Mouse (Mus musculus): ENCODE measurements at regions not wholly inside any gene's neighbourhood (a gene's known extent, or its start where the extent isn't known, plus 50 kb on each side); places are given as distances from the start of the nearest gene placed in this dataset.

DNA sequence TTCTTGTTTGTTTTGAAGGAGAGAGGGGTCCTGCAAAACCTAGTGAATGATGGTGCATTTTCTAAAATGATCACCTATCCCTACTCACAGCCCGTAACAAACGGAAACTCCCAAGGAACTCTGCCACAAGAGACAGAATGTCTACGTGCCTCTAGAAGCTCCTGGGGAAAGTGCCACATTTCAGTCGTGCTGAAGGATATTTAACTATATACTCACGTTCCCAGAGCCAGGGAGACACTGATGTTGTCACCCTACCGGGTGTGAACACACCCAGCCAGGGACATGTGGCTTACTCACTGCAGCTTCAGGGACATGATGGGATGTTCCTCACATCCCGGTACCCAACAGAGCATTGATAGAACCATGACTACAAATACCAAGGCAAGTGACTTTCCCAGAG lies 456.7 kb downstream of the Irx1 start:
- DNase-seq (ENCODE audit: low spot score): no peak

DNA sequence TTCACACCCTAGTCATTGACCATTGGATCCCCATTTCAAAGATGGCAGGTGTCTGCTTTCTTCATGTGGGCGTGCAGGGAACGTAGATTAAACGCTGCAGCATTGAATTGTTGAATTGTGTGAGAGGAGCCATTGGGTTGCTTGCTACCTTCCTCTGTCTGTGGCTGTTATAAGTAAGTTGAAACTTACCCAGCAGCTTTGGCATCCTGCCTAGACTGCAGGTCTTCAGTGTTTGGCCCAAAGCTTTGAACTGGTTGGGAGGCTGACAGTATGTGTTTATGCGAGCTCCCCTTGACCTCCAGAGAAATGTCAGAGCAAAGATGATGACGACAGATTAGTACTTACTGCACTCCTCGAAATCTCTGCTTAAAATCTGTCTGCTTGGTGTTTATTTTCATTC lies 473.8 kb downstream of the Irx1 start:
- no peak for DNase-seq (ENCODE audit: low spot score)

DNA sequence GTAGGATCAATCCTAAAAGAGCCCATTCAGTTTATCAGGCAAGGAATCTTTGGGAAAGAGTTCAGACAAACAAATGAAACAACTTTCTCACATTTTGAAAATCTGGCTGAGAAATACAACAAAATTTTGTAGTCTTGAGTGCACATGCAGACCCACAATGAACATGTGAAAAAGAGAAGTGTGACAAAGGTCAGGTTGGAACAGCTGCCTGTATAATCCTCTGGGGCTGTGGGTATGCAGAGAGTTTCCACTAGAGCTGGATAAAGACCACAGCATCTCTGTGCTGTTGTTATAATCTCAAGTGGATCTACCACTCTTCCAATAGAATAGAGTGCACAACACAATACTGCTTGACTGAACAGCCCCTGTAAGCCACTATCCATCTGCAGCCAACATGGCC lies 482.3 kb downstream of the Irx1 start:
- DNase-seq (ENCODE audit: low spot score): no peak

DNA sequence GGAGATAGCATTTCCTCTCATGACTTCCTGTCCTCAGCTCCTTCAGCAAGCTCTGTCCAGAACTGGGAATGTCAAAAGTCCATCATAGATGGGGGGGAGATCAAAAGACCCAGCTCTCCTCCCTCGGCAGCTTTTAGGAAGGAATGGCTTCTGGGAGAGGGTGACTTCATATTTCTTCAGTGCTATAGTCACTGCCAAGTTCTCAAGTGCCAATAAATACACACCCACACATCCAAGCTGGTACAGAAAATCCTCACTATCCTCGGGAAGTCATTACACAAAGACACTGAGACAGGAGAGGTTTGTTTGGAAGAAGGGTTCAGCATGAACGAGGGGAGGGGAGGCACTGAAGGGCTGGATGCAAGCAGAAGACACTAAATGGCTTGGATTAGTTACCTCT lies 502.0 kb downstream of the Irx1 start:
- DNase-seq (ENCODE audit: low spot score): no peak

DNA sequence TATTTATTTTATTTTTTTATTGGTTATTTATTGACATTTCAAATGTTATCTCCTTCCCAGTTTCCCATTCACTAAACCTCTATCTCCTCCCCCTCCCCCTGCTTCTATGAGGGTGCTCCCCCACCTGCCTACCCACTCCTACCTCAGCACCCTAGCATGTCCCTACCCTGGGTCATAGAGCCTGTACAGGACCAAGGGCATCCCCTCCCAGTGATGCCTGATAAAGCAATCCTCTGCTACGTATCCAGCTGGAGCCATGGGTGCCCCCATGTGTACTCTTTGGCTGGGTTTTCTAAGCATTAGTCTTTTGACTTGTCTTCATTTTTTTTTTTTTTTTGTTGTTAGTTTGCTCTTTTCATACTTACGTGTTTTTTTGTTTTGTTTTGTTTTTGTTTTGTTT lies 502.9 kb downstream of the Irx1 start:
- no peak for DNase-seq (ENCODE audit: low spot score)

DNA sequence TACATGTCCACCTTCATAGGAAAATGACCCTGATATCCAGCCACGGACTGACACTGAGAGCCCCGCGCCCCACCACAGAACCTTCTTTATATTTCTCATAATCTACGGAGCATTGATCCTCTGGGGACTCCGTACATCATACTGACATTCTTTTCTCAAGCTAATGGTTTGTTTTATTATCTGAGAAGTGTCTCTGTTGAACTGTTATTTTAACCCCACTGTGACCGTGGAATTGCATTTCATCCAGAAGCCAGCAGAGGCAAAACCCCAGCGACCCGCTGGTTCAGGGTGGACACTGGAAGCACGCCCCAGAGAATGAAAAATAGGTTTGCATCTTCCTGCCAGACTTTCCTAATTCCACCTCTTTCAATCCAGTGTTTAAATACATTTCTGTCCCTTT lies 503.4 kb downstream of the Irx1 start:
- no peak for DNase-seq (ENCODE audit: low spot score)

DNA sequence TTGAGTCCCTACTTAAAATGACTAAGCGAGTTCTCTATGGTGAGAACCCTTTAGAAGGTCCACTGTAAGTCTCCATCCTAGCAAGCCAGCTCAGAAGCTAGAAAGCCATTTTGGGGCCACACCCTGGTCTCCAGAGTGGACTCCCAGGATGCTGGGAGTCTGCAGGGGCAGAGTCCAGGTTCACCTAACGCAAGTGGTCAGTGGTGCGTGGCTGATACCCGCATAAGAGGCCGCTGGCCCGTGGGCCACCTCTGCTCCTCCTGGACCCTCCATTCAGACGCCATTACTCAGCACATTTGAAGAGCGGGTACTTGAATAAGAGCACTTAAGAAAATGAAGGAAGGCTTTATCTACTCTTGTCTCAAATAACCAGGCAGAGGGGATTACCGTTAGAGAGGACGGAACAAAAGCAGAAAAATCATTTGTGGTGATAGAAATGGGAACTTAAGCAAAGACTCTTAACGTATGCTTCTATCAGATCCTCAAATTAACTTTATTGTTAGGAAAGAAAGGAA lies 504.4 kb downstream of the Irx1 start:
- DNase-seq (ENCODE audit: low spot score): peak; percentile 20

DNA sequence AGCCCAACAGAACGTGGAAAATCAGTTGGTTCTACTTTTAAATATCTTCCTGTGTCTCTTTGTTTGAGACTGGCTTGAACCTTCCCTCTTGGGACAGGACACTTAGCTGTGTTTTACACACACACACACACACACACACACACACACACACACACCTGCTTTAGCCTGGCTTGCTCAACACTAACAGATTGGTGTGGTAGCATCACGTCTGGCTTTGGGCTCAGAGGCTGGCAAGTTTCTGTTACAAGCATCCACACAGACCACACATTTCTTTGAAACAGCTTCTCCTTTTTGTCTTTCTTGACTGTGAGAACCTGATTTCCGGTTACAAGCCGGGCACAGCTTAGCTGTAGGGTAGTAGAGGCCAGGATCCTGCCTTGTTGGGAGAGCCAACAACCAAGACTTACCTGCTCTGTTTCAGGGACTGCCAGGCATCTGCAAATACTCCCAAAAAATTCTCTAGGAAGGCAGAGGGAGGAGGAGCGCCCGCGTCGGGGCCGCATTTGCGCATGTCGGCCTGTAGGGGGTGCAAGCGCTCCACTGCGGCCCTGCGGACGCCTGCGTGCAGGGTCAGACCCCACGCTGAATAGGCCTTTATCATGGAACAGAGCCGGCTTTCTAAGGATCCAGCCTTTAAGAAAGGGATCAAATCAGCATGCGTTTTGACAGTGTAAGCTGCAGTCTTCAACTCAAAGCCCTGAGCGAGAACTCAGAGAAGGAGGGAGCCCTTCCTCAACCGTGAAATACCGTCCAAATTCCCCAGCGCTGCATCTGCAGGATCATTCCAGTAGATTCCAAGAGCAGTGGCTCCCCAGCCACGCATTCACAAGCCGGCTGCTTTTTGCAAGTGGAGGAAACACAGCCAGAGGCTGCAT lies 505.2 kb downstream of the Irx1 start:
- peak; percentile 83 for DNase-seq (ENCODE audit: low spot score)

DNA sequence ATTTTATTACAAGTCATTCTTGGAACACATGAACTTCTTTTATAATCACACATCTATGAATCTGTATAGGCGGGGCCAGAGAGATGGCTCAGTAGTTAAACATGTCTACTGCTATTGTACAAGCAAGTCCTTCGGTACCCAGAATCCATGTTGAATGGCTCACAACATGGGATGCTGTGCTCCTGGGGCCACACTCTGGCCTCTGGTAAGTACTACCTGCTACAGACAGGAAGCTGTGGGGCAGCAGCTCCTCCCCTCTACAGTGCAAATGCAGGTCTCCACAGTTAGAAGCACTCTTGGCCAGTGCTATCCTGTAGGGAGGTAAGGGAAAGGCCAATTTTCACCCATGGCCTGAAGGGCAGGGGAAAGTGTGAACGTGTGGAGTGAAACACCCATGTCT lies 506.0 kb downstream of the Irx1 start:
- DNase-seq (ENCODE audit: low spot score): no peak

DNA sequence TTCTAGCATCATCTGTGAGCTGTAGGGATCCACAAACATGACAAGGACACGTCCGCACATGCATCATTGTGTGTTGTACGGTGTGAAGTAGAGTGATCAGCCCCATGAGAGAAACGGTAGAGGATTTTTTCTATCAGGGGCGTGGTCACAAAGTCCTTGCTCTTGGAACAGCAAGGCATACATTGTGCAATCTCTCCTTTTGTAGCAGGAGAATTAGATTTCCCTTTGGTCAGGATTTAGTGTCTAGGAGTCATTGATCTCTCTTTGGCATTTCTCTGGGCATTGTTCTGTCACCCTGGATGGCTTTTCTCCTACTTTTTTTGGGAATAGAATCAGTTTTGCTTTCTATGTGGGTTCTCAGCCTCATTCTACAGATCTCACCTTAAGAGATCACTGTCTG lies 511.3 kb downstream of the Irx1 start:
- DNase-seq (ENCODE audit: low spot score): no peak

DNA sequence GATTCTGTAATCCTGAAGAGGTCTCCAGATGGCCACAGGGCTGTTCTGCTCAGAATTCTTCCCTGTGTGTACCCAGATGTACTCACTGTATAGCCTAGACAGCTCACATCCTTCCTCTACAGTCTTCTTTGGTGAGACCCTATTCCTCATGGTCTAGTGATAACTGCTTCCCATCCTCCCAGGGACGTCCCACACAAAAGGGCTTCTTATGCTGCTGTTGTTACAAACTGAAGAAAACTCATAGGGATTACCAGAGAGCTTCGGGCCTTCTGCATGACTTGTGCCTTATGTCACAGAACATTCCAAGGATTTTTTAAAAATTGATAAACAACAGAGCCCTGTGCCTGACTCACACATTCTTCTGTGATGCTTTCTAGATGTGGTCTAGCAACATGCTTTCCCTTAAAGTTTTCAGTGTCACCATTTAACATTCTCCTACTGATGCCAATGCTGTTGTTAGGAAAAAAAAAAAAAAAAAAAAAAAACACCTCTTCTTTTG lies 525.9 kb downstream of the Irx1 start:
- no peak for DNase-seq (ENCODE audit: low spot score)

DNA sequence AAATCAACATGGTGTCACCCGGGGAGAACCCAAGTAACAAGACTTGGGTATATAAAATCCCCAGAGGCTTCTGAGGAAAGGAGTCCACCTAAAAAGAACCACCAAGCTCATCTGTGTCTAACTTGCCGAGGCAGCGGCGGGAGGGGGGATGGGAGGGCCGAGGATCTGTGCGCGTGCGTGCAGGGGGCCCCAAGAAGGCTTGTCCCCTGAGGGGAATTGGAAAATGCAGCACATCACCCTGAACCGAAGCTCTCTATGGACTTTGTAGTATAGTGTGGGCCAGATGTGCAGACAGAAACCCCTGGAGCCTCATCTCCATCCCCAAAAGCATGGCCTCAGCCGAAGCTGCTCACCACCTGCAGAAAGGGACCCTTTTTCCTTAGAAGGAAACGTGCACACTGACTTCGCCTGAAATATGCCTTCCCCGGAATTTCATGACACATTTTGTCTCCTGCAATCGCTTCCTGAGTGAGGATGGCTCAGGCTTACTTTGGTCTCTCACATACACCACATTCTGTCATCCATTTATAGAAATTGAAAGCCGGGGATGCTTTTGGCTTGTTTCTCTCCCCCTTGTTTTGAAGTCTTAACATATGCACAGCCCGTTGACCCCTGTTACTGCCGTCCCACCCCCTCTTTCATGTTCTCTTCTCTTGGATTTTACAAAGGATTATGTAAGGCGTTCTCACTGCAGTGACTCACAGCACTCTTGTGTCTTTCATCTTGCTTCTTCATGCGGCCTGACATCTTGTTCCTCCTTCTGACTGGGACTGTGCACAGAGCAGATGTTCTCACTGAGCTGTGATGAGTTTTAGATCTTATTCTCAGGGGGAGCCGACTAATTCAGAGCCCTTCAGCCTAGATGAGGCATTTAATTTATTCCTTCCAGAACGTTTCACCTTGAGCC lies 559.6 kb downstream of the Irx1 start:
- DNase-seq (ENCODE audit: low spot score): peak; percentile 18

DNA sequence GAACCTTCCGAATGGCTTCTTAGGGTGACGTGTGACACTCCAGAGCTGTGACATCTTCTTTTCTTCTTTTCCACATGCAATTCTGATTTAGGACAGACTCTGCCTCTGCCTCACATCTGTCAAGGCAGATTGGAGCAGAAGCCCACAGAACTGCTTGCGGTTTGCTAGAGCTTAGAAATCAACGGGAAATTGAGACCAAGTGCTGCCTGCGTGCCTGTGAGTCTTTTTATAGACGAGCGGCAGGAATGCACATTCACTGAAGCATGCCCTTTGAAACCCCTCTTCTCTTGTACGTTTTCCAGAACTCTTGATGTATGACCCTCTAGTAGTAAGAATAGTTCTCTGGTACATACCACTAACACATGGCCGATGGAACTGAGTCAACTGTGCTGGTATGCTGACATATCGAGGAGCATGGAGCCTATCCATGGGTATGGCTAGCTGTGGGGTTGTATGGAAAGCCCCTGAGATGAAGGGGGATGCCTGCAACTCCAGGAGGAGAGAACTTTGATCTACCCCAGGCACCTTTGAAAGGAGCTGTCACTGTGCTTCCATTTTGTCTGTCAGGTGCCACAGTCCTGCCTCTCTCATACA lies 552.2 kb upstream of the Adamts16 start:
- no peak for DNase-seq (ENCODE audit: low spot score)

DNA sequence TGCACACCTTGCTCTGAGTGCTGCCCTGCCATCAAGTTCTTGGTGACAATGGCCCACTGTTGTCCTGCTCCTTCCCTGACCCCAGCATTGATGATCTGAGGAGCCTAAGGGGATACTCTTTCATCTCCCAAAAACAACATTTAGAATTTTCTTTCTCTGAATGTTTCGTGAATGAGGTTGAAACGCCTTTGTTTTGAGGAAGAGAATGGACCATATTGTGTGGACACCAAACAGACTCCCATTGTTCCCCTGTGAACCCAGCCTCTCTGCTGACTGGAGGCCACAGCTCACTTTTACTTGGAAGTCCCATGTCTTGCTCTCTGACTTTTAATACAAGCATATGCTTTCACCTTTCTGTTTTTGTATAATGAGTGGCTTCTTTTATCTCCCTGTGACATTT lies 537.0 kb upstream of the Adamts16 start:
- DNase-seq (ENCODE audit: low spot score): no peak

DNA sequence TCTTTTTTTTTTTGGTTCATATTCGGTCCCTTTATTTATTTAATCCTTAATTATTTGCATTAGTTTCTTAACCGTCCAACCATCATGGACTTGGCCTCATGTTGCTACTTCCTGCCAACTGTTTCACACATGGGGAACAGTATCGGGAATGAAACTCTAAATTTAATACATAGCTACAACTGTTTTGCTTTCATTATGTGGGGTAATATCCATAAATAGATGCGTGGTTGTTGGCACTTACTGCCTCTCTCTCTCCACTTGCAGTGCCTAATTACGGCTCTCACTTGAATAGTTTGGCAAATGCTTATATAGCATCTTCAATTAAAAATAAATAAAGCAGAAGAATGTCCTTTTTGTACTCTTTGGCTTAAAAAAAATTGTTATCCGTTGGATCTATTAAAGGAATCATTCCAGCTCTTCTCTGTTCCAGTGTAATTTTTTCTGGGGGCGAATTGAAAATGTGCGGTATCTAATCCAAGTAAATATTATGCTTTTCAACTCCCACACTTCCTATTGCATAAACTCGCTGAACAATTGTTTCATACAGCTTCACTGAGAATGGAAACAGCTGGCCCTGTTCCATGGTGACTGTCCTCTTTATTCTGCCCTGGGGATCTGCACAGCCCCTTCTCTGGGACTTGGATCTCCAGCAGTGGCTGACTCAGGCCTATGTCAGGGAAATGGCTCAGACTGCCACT lies 534.4 kb upstream of the Adamts16 start:
- DNase-seq (ENCODE audit: low spot score): peak; percentile 10

DNA sequence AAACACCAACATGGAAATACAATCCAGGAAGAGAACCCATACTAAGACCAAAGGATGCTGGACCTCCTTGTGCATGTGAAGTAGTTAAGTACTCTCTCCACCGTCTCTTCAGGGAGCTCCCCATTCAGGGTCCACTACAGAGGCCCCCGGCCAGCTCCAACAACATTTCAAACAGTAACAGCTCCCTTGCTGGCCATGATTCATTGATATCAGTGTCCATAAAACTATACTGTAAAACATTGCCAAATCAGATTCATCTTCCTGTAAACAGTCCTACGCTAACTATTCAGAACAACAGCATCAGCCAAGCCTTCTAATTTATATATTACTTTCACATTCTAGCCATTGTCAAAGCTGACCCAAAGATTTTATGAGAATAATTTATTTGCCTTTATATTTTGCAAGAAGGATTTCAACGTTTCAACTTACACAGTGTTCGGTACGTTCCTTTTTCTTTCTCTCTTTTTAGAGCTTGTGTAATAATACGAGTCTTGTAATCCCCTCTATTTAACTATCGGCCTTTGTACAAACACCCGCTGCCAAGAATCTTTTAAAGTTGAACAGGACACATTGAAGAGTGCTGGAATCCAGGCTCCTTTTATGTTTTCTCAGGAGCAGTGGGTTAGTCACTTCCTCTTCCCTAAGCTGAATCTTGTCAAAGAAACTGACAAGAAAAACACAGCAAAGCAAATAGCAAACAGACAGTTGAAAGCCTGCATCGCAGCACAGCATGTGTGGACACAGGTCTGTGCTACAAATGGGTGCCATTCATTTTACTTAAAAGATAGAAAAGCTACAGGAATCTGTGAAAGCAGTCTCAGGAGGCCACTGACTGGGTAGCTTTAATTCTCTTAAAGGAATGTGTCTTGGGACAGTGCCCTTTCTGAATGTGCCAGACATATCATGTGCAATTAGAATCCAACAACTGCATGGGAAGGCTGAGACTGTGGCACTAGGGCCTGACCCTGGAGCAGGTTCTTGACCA lies 531.4 kb upstream of the Adamts16 start:
- no peak for DNase-seq (ENCODE audit: low spot score)

DNA sequence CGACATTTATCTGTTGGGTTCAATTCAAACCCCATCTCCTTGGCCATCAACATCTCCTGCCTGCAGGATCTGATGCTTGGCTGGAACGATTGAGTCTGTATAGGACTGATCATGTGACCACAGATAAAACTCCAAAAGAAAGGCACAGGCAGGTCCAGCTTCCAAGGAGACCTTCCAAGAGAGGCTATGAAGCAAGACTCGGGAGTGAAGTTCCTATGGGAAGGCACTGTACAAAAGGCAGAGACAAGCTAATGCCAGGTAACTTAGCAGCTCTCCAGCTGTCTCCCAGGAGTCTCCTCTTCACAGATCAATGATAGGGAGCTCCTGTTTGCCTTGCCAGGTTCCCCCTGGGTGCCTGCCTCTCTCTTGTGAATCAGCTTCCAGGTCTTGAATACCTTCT lies 528.2 kb upstream of the Adamts16 start:
- no peak for DNase-seq (ENCODE audit: low spot score)

DNA sequence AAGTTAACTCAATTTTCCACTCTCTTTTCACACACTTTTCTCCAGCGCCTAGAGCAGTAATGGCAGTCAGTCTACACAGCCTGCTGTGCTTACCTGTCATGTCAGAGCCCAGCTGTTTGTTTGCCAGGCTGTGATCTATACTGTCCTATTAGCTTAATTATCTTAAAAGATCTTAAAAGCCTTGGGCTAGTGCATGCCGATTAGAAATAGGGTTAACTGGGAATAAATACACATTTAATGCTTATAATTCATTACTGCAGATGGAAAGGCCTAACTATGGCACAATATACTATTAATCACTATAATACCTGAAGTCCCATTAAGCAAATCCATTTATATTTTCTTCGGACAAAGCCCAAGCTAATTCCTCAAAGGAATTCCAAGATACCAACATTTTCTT lies 523.6 kb upstream of the Adamts16 start:
- no peak for DNase-seq (ENCODE audit: low spot score)

DNA sequence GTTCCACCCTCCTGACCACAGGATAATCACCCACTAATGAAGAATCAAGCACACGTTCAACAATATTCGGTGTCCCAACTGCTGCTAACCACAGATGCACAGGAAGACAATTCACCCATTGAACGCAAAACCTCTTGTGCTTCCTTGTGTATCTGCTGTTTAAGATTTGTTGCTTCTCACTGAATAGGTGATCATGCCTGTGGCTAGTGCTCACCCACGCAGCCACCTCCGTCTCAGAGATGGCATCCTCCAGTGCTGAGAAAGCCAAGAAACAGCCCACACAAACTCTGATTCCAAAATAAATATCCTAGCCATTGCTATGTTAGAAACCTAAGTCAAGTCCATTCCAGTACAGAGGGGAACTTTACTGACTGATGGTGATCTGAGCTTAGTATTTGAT lies 520.7 kb upstream of the Adamts16 start:
- no peak for DNase-seq (ENCODE audit: low spot score)

DNA sequence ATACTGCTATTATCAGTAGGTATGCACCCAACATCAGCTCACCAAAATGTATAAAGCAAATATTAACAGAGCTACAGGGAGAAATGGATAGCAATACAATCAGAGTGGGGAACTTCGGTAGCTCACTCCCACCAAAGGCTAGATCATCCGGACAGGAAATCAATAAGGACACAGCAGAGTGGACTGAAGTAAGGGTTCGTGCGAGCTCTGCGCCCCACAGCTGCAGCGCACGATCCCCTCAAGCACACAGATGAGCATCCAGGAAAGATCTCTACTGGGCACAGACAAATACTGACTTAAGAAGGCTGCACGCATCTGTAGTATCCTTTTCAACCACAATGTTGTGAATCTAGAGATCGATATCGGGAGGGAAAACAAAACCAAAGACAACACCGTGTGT lies 517.5 kb upstream of the Adamts16 start:
- no peak for DNase-seq (ENCODE audit: low spot score)

DNA sequence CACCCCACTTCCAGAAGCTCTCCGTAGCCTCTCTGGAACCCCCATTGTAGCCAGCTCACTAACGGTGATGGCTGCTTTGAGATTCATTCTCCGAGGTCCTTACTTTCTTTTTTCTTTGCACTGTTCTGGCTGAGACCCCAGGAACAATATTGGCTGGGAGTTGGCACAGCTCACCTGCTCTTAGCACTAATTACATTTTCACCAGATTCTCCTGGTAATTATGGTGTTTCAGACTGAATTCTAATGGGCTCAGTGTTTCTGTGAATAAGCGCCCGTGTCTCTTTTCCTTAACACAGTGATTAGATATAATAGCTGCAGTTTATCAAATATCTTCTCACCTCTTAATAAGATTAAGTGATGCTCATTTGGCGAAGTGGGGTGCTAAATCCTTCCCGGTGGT lies 509.2 kb upstream of the Adamts16 start:
- DNase-seq (ENCODE audit: low spot score): no peak
